Mouse (Mus musculus) left cerebral cortex, postnatal 25 days (tissue): ENCODE measurements around the gene Cyp4f13. TPM values are rescaled to one million over a fixed set of nuclear protein-coding genes. Genes with fewer than 3 reads are reported as not detected.

Source experiments
- DNase-seq, 2 experiments: peaks; one replicate each; pipeline ENCODE4 v3.0.0; 2022; ENCODE audit warnings: low spot score in 2 of 2, mixed read lengths in 1 of 2
- intact Hi-C: fragments of 180-260 bp; cut with DNase I; formaldehyde crosslinking; loops from one replicate; pipeline ENCODE4 v1.15.1; 2025
- total RNA-seq, 2 experiments: library from RNA; stranded (reverse); gene quantifications; 2 replicates each; pipeline ENCODE4 v1.2.3; 2021

Gene Cyp4f13
- total RNA-seq, 2 experiments from 2014 or later: 14.8 to 20.8 TPM

DNA sequence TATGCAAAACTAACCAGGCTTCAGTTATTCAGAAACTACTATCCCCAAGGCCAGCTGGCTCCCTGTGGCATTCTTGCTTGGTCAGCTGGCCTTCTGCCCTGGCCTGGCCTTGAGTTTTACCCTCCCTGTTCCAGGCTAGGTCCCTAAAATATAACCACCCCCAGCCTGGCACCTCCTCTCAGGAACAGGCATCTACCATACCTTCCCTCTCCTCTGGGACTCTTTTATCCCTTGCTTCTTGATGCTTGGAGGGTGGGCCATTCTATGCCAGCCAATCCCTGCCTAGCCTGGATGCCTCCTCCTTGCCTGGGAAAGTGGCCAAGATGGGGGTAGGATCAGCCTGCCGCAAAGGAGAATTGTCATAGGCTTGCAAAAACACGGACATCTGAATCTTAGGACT is 30.1 kb downstream of the Cyp4f13 start, which contains the start of gene Cyp4f14:
Gene Cyp4f14, minus strand, starts transcription at position 212 of the 400 bp plus-strand sequence.
- peak in 1 of 2 experiments; percentile 20 for DNase-seq
- intact Hi-C loops: no loop called here

DNA sequence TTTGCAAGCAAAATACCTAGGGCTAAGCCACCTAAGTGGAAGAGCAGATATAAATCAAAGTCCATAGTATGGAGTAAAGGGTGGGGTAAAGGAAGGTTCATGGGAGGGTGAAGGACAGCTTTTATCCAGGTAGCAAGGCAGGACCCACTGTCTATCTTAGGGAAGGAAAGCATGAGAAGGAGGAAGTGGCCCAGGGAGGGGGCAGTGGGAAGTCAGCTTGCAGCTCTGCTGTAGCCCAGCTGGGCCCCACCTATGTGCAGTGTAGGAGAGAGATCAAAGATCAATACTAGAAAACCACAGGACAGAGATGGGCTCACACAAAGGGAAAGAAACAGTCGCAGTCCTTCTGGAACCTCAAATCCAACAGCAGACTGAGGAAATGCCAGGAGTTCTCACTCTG is 31.1 kb downstream of the Cyp4f13 start:
- DNase-seq: no peak
- intact Hi-C loops: no loop called here

DNA sequence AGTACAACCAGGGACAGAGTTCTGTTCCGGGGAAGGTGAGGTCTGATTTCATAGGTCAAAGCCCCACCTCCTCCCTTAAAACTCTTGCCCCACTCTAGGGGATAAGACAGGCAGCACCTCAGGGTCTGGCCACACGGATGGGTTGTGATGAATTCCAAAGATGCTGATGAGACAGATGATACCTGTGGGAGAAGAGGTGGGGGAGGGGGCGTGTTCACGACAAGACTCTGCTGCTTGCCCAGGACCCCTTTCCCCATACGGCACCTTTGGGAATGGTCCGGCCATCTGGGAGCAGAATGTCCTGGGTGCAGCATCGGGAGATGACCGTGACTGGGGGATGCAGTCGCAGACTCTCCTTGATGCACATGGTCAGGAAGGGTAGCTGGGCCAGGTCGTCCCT is 41.0 kb downstream of the Cyp4f13 start:
- intact Hi-C loops: loop anchor here (5.0 kb wide), 1 partner anchor 46 kb away; no protein-coding TSS in a partner anchor

DNA sequence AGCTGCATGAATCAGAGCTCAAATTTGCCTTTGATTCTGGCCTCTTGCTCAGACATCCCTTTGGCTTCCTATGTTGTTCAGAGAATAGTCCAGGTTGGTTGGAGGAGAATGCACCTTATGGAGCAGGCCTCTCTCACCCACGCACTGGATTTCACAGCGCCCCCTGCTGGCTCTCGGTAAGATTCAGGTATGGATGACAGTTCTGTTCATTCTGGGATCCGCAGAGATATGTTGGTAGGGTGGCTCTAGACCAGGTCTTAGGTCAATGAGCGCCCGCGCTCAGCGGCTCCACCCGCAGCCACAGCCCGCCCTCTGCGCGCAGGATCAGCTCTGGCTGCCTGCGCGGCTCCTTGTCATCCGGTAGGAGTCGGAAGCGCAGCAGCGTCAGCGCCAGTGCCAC is 42.0 kb downstream of the Cyp4f13 start:
- intact Hi-C loops: loop anchor here (5.0 kb wide), 1 partner anchor 47 kb away; no protein-coding TSS in a partner anchor
- DNase-seq: peak in 1 of 2 experiments; percentile 17

More for the DNA sequence above, 41.0 kb downstream of the Cyp4f13 start:
- DNase-seq: no peak

- no peak for DNase-seq
- intact Hi-C loops: no loop called here
These were observed 42.8 kb downstream of the Cyp4f13 start for GRCm38 (mm10) chr17:32904414-32904813.

GRCm38 (mm10) chr17:32901751-32902525 is 45.3 kb downstream of the Cyp4f13 start:
- intact Hi-C loops: no loop called here
- no peak for DNase-seq

- no peak for DNase-seq
- intact Hi-C loops: no loop called here
These were observed 51.8 kb downstream of the Cyp4f13 start for GRCm38 (mm10) chr17:32895421-32895820.

DNA sequence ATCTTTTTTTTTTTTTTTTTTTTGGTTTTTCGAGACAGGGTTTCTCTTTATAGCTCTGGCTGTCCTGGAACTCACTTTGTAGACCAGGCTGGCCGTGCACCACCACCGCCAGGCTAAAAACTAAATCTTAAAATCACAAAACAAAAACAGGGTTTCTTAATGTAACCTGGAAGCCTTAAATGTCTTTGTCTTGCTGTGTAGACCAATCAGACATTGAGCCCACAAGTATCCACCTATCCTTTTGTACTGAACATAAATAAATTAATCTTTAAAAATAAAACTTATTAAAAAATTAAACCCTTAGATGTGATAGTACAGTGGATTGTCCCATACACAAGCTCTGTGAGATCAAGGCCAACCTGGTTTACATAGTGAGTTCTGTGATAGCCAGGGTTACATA is 53.3 kb downstream of the Cyp4f13 start:
- intact Hi-C loops: loop anchor here (5.0 kb wide), 1 partner anchor 58 kb away; no protein-coding TSS in a partner anchor
- no peak for DNase-seq

DNA sequence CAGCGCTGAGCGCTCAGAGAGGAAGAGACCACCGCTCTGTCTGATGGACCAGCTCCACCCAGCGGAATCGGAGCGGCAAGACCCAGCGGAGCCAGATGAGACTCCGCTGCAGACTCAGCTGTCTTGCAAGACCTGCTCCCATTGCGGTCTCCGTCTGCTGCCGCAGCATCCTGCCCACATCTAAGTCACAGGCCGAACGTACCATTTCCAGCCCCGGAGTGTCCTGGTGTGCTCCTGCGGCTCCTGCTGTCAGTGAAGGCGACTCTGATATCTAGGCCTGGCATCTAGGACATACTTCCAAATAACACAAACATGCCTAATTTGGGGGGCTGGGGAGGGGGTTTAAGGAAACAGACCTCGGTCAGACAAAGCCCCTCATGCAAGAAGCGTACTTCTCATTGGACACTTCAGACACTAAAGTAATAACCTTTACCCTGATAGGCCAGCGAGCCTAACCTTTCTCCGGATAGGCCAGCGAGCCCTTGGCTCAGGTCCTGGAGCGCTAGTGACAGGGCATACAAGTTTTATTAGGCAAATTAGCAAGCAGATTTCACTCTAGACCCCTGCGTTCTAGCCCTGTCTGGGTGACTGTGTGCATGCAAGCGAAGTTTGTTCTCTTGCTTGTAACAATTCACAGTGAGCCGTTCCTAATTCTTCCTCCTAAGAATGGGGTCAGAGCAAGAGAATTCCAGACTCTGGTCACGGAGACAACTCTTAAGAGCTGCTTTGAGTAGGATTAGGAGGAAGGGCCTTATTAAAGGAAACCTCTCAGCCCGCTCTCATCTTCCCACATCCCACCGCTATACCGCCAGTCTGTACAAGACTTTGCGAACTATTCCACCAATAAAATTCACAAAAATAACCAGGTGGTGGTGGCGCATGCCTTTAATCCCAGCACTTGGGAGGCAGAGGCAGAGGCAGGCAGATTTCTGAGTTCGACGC is 55.7 kb downstream of the Cyp4f13 start, which contains the start of gene Zfp870:
Gene Zfp870, minus strand, starts transcription at position 404 of the 942 bp plus-strand sequence.
- DNase-seq: peak; percentile 91 to 96
- intact Hi-C loops: loop anchor here (5.0 kb wide), 1 partner anchor 61 kb away; no protein-coding TSS in a partner anchor

GRCm38 (mm10) chr17:32890852-32891238 is 56.4 kb downstream of the Cyp4f13 start:
- intact Hi-C loops: loop anchor here (5.0 kb wide), 1 partner anchor 61 kb away; no protein-coding TSS in a partner anchor
- no peak for DNase-seq

- intact Hi-C loops: loop anchor here (5.0 kb wide), 1 partner anchor 63 kb away; no protein-coding TSS in a partner anchor
These were observed 57.6 kb downstream of the Cyp4f13 start for GRCm38 (mm10) chr17:32889611-32890010.

DNA sequence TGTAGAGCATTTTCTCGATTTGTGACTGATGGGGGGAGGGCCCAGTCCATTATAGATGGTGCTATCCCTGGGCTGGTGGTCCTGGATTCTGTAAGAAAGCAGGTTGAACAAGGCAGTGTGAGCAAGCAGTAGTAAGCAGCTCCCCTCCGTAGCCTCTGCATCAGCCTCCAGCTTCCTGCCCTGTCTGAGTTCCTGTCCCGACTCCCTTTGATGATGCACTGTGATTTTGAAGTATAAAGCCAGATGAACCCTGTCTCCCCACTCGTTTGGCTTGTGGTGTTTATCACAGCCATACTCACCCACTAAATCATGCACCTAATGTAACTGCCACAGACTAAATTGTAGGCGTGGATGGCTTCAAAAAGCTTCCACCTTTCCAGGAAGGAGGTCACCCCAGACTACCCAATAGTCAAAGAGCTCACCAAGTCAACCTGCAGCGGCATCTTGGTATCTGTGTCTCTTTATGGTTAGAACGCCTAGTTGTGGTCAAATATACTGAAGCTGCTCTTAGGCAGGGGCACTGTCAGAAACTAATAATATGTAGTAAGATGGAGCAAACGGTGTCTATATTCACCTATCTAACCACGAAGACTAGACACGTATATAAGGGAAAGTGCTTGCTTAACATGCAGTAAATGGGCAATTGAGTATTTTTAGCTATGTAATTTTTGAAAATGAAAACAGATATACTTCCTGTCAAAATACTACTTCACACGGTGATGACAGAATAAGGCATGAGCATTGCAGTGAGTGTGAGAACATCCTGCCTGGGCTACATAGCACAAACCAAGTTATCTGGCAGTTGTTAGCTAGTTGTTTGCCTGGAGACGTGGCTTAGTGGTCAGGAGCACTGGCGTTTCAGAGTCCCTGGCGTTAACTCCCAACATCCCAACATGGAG is 66.6 kb downstream of the Cyp4f13 start:
- intact Hi-C loops: no loop called here

More at GRCm38 (mm10) chr17:32889611-32890010, 57.6 kb downstream of the Cyp4f13 start:
- no peak for DNase-seq

DNA sequence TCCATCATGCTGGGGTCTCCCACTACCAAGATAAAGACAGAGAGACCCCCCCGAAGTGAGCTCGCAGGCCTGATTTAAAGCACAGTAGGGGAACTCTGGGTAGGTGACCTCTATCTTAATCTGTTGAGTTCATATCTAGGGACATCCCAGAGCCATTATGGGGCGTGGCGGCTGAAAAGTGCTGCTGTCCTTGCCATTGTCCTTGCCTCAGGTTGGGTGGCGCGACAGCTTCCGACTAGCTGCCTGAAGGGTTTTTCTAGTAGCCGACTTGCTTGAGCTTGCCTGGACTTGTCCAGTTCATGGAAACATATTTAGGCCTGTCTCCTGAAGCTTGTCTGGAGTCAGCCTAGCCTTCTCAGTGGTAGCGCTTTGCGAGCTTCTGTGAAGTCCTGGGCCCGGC is 68.4 kb downstream of the Cyp4f13 start:
- no peak for DNase-seq
- intact Hi-C loops: no loop called here

More for the DNA sequence above, 66.6 kb downstream of the Cyp4f13 start:
- no peak for DNase-seq

DNA sequence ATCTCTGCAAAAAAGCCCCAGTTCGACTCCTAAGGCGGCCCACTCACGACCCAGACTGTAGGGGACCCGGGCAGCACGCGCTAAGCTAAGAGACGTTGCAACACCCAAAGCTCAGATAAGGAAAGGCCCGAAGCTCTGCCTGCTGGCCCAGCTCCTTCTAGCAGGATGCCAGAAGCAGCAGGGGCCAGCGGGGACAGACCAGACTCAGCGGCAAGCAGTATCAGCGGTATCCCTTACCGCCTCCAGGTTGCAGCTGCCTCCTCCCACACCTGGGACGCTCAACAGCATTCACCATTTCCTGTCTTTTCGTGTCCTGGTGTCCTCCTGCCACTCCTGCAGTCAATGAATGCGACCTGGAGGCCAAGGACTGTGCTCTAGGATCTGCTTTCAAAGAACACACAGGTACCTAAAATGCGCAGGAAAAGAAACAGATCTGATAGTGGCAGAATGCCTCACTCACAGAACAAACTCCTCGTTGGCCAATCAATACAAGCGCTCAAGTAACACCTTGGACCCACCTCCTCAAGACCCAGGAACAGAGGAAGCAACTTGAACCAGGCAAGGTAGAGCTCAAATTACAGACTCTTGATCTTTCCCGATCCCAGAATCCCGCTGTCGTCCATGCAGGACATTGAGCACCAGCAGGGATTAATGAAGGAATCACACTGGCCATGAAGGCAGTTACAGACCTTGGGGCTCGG is 69.6 kb downstream of the Cyp4f13 start:
- intact Hi-C loops: no loop called here
- DNase-seq: no peak
